Mouse (Mus musculus) embryonic stem cell, embryonic (primary cell): ENCODE measurements at regions not wholly inside any gene's neighbourhood (a gene's known extent, or its start where the extent isn't known, plus 50 kb on each side); places are given as distances from the start of the nearest gene placed in this dataset.

ENCODE experiments used
- CTCF ChIA-PET, 4 experiments: fragments of 300-600 bp in 2 of 4; fragments of 350-600 bp in 2 of 4; sonication (Branson Sonifier 250); formaldehyde crosslinking; loops; one replicate each; lab custom pipeline; 2022; ENCODE audit warnings: inconsistent platforms in 2 of 4; lab: Charles Lee
- POLR2A ChIA-PET, 4 experiments: fragments of 300-600 bp in 2 of 4; fragments of 350-600 bp in 2 of 4; sonication (Branson Sonifier 250); formaldehyde crosslinking; loops; one replicate each; lab custom pipeline; 2022; ENCODE audit warnings: antibody characterized with exemption in 4 of 4, inconsistent platforms in 1 of 4; lab: Charles Lee

- ChIA-PET CTCF (interaction anchor here in 1 of 4 experiments (0.6 kb wide), 1 partner anchor 61 kb away, joined by 4 read pairs; no protein-coding TSS in a partner anchor), POLR2A (no interaction called here)
Measured at GRCm38 (mm10) chr6:76825953-76826352, 328.4 kb upstream of the Gm9008 start.

GRCm38 (mm10) chr6:76802969-76803368, 305.4 kb upstream of the Gm9008 start:
- ChIA-PET CTCF (no interaction called here), POLR2A (no interaction called here)

GRCm38 (mm10) chr6:76780168-76780567, 282.6 kb upstream of the Gm9008 start:
- CTCF ChIA-PET: no interaction called here
- POLR2A ChIA-PET: no interaction called here

GRCm38 (mm10) chr6:76778201-76778600, 280.6 kb upstream of the Gm9008 start:
- POLR2A ChIA-PET: no interaction called here
- CTCF ChIA-PET: no interaction called here

- CTCF ChIA-PET: interaction anchor here in 1 of 4 experiments (0.8 kb wide), 1 partner anchor 13 kb away, joined by 3 read pairs; no protein-coding TSS in a partner anchor
Measured at GRCm38 (mm10) chr6:76777080-76777479, 279.5 kb upstream of the Gm9008 start.

GRCm38 (mm10) chr6:76763852-76764251, 266.3 kb upstream of the Gm9008 start:
- CTCF ChIA-PET: no interaction called here
- POLR2A ChIA-PET: interaction anchor here in 1 of 4 experiments (0.7 kb wide), 1 partner anchor 407 kb away, joined by 4 read pairs; no protein-coding TSS in a partner anchor

More at GRCm38 (mm10) chr6:76777080-76777479, 279.5 kb upstream of the Gm9008 start:
- POLR2A ChIA-PET: no interaction called here

- CTCF ChIA-PET: no interaction called here
- POLR2A ChIA-PET: interaction anchor here in 1 of 4 experiments (0.6 kb wide), 1 partner anchor 171 kb away, joined by 3 read pairs; no protein-coding TSS in a partner anchor
Measured at GRCm38 (mm10) chr6:76754867-76755266, 257.3 kb upstream of the Gm9008 start.
